Mouse (Mus musculus): Measurements from ENCODE around the gene Pik3r2.

The Pik3r2 gene

DNA sequence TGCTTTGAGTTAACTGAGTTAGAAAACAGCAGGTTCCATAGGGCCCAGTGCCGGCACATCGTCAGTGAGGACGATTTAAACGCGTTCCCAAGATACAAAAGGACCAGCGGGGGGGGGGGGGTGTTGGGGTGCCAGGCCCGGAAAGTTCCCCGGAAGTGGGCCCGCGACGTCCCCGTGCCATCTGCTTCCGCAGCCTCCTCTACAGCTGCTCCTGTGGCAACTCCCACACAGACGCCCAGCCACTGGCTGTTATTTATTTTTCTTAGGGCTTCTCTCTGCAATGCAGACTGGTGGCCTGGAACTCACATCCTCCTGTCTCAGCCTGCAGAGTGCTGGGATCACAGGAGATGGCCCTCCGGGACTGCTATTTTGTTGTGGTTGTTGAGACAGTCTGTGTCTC lies 24.6 kb upstream of the Pik3r2 start:
- in situ Hi-C loops (cut with MboI, MseI) = no loop called here

DNA sequence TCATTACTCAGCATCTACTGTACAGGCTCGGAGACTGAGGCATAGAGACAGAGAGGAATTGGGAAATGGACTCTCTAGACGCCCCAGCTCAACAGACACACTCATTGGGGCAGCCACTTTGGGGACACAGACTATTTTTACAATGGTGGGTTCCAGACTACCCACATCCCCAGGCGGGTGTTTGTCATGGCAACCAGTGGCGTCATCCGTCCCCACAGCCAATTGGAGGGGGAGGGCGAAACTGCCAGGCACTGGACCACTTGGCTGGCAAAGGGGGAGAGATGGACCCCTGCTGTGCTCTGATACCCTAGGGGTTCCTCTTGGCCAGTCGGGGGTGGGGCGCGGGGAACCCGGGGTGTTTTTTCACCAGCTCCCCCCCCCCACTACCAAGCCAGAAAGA lies 24.1 kb upstream of the Pik3r2 start:
- in situ Hi-C loops (cut with MboI, MseI) = no loop called here

GRCm38 (mm10) chr8:70798281-70798680 lies 21.8 kb upstream of the Pik3r2 start:
- in situ Hi-C loops (cut with MboI, MseI) = no loop called here

- in situ Hi-C loops (cut with MboI, MseI) = no loop called here
Observed at GRCm38 (mm10) chr8:70797081-70798070, 20.9 kb upstream of the Pik3r2 start.

GRCm38 (mm10) chr8:70796403-70797080 lies 20.0 kb upstream of the Pik3r2 start:
- in situ Hi-C loops (cut with MboI, MseI) = no loop called here

GRCm38 (mm10) chr8:70795370-70795769 lies 18.9 kb upstream of the Pik3r2 start:
- in situ Hi-C loops (cut with MboI, MseI) = no loop called here

DNA sequence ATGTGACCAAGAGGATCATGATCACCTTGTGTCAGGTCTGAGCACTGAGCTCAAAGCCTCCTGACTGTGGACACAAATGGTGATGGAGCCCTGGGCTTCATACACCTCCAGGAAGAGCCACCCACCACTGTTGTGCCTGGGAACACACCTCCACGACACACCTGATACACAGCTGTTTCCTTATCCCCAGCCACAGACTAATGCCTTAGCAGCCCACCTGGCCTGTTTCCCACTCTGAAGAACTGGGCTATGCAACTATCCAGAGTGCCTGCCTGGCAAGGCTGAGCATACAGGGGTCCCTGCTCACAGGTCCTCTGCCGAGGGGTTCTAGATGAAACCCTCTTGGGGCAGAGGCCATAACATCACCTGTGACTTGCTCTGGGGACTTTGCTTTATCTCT lies 17.7 kb upstream of the Pik3r2 start:
- in situ Hi-C loops (cut with MboI, MseI) = no loop called here

GRCm38 (mm10) chr8:70792700-70793099 lies 16.2 kb upstream of the Pik3r2 start:
- in situ Hi-C loops (cut with MboI, MseI) = no loop called here

- in situ Hi-C loops (cut with MboI, MseI) = no loop called here
Observed at GRCm38 (mm10) chr8:70791975-70792691, 15.6 kb upstream of the Pik3r2 start.

DNA sequence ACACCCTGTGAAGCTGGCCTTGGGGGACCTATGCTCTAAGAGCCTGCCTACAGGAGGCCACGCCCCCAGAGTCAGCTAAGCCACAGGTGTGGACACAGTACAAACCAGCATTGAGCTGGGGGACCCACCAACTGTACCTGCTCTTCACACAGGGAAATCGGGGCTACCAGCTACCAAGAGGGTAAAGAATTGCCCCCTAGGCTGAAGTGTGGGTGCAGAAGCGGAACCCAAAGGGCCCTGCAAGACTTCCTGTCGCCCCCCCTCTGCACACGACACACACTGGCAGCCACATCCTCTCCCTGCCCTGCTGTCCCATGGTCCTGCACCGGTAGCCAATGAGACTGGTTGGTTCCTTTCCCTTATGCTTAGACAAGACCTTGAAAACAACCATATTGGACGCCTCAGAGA lies 14.8 kb upstream of the Pik3r2 start:
- in situ Hi-C loops (cut with MboI, MseI) = no loop called here

GRCm38 (mm10) chr8:70790846-70791245 lies 14.3 kb upstream of the Pik3r2 start:
- in situ Hi-C loops (cut with MboI, MseI) = no loop called here

- in situ Hi-C loops (cut with MboI, MseI) = no loop called here
Observed at GRCm38 (mm10) chr8:70789046-70789445, 12.5 kb upstream of the Pik3r2 start.

GRCm38 (mm10) chr8:70787941-70788667 lies 11.6 kb upstream of the Pik3r2 start:
- in situ Hi-C loops (cut with MboI, MseI) = no loop called here

DNA sequence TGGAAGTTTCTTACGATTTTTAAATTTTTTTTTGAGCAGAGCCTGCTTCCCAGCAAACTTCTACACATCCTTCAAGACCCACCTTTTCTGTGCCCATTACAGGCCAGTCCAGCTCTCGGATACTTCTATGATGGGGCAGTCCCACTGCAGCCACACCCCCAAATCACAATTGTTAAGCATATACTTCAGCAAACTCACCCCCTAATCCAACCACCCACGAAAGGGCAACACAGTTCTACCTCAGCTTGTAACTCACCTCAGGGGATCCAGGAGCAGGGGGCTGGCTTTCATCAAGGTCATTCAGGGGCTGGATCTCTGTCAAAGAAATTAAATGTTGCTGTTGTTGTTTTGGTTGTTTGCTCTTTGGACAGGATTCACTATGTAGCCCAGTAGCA lies 10.5 kb upstream of the Pik3r2 start:
- in situ Hi-C loops (cut with MboI, MseI) = no loop called here

- in situ Hi-C loops (cut with MboI, MseI) = no loop called here
Observed at GRCm38 (mm10) chr8:70786291-70787050, 10.0 kb upstream of the Pik3r2 start.

- in situ Hi-C loops (cut with MboI, MseI) = no loop called here
Observed at GRCm38 (mm10) chr8:70780093-70780492, 3.6 kb upstream of the Pik3r2 start.

GRCm38 (mm10) chr8:70775851-70776495 lies 540 bp downstream of the Pik3r2 start:
- in situ Hi-C loops (cut with MboI, MseI) = loop anchor here (10.0 kb wide), 1 partner anchor 709 kb away; the partner anchor contains the start of genes Ano8 and Gtpbp3

DNA sequence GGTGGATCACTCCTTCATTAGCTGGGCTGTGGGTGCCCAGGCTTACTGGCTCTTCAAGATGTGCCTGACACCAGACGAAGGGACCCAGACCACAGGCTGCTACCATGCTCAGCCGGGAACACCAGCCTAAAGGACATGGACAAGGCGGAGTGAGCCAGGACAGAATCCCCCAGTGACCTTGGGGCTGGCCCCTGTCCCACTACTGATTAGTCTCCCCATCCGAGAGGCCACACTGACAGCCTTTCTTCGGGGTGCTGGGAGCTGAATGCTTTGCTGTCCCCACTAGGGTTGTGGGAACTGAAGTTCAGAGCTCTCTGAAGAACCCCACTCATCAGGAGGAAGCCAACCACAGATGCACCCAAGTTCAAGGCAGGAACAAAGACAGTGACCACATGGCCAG lies 1.3 kb downstream of the Pik3r2 start:
- in situ Hi-C loops (cut with MboI, MseI) = loop anchor here (10.0 kb wide), 1 partner anchor 710 kb away; the partner anchor contains the start of genes Ano8 and Gtpbp3

- in situ Hi-C loops (cut with MboI, MseI) = loop anchor here (10.0 kb wide), 1 partner anchor 710 kb away; the partner anchor contains the start of genes Ano8 and Gtpbp3
Observed at GRCm38 (mm10) chr8:70774740-70775139, 1.8 kb downstream of the Pik3r2 start.

- in situ Hi-C loops (cut with MboI, MseI) = loop anchor here (10.0 kb wide), 1 partner anchor 711 kb away; the partner anchor contains the start of genes Ano8 and Gtpbp3
Observed at GRCm38 (mm10) chr8:70773833-70774232, 2.7 kb downstream of the Pik3r2 start.

All from regulatory T cell (primary cell).